8 mouse cellular contexts compared by ENCODE assay signal in genomic region chr4:151044037-151044943, GRCm38 (mm10). TPM values are rescaled to one million over a fixed set of nuclear protein-coding genes. Genes with fewer than 3 reads are reported as not detected.
DNase-seq lines count a peak whose midpoint lies in the region; ATAC-seq and TF ChIP-seq lines count a peak whose summit lies in the region.

Per3 (minus strand) TSS chr4:151044665.

- H3K27ac ChIP-seq in embryonic facial prominence, embryonic 13.5 days, result peak within 1 kb of the TSS; percentile 28; the same call in 1 of the 2 replicates
- peak within 1 kb of the TSS; percentile 99 for H3K27ac ChIP-seq in kidney, adult 2 months (ENCODE audit: insufficient read depth, low read depth, low read length)
- peak within 1 kb of the TSS; percentile 78 for H3K27ac ChIP-seq in limb, embryonic 12.5 days
- 0 out of 2 replicates have a peak within 1 kb of the TSS, but pooled peaks have one; percentile 14 for H3K27ac ChIP-seq in midbrain, embryonic 15.5 days
- peak within 1 kb of the TSS; percentile 73 for H3K27ac ChIP-seq in spleen, adult 2 months (ENCODE audit: insufficient read depth, low read length)

- under 1% methylated on average over 79 of the region's 79 CpGs for WGBS in embryonic facial prominence, embryonic 13.5 days
- 2% methylated on average over 79 of the region's 79 CpGs for WGBS in kidney, adult 2 months
- under 1% methylated on average over 65 of the region's 79 CpGs for WGBS in limb, embryonic 12.5 days
- under 1% methylated on average over 79 of the region's 79 CpGs for WGBS in midbrain, embryonic 15.5 days
- WGBS in spleen, adult 2 months, result under 1% methylated on average over 79 of the region's 79 CpGs

- peak; percentile 73 for TF ChIP-seq POLR2A in kidney, adult 2 months (IDR thresholded peaks at IDR 0.05; ENCODE audit: low read depth, low read length)
- TF ChIP-seq POLR2A in spleen, adult 2 months (IDR thresholded peaks at IDR 0.05; ENCODE audit: low read depth, low read length), result peak; percentile 33

- ATAC-seq in embryonic facial prominence, embryonic 13.5 days (ENCODE audit: insufficient number of reproducible peaks, insufficient read depth, low FRiP score, low TSS enrichment, low read depth), result peak; percentile 97
- peak; percentile 99 for ATAC-seq in limb, embryonic 12.5 days (ENCODE audit: insufficient number of reproducible peaks, insufficient read depth, low FRiP score, low TSS enrichment, low read depth)
- ATAC-seq in midbrain, embryonic 15.5 days (replicated peaks), result peak; percentile 96

- peaks cover 28% of the 10 kb centered on the region for H3K36me3 ChIP-seq in embryonic facial prominence, embryonic 13.5 days
- H3K36me3 ChIP-seq in kidney, adult 2 months (ENCODE audit: control insufficient read depth, insufficient read depth, low read length), result peaks cover 3% of the 10 kb centered on the region
- peaks cover 28% of the 10 kb centered on the region for H3K36me3 ChIP-seq in limb, embryonic 12.5 days
- H3K36me3 ChIP-seq in midbrain, embryonic 15.5 days (replicated peaks), result peaks cover 11% of the 10 kb centered on the region; the same call in 1 of the 2 replicates
- H3K36me3 ChIP-seq in spleen, adult 2 months (ENCODE audit: control insufficient read depth, insufficient read depth, low read length), result peaks cover 8% of the 10 kb centered on the region

- no peaks in the 10 kb centered on the region for H3K27me3 ChIP-seq in embryonic facial prominence, embryonic 13.5 days
- H3K27me3 ChIP-seq in kidney, adult 2 months (replicated peaks; ENCODE audit: control insufficient read depth, insufficient read depth, low read length), result no peaks in the 10 kb centered on the region
- H3K27me3 ChIP-seq in limb, embryonic 12.5 days, result no peaks in the 10 kb centered on the region
- H3K27me3 ChIP-seq in midbrain, embryonic 15.5 days (replicated peaks), result no peaks in the 10 kb centered on the region; the same call in 1 of the 2 replicates
- peaks cover 3% of the 10 kb centered on the region; the same call in 1 of the 2 replicates for H3K27me3 ChIP-seq in spleen, adult 2 months (ENCODE audit: control insufficient read depth, insufficient read depth, low read length)

- peak within 1 kb of the TSS; percentile 99 for H3K4me2 ChIP-seq in embryonic facial prominence, embryonic 13.5 days
- peak within 1 kb of the TSS; percentile 99 for H3K4me2 ChIP-seq in limb, embryonic 12.5 days
- peak within 1 kb of the TSS; percentile 96 for H3K4me2 ChIP-seq in midbrain, embryonic 15.5 days

- DNase-seq in 3134 (ENCODE audit: extremely low read depth, insufficient read length, low spot score), result peak; percentile 91
- DNase-seq in adrenal gland, postnatal 36 days, result peak; percentile 99
- peak; percentile 98 for DNase-seq in heart, adult 18-20 months
- DNase-seq in kidney, adult 2 months, result peak; percentile 99
- DNase-seq in spleen, adult 2 months (ENCODE audit: low read depth in 1 of 2, low spot score in 2 of 2), result peak; percentile 81 to 92

- peaks cover 13% of the 10 kb centered on the region for H3K4me1 ChIP-seq in embryonic facial prominence, embryonic 13.5 days
- peaks cover 8% of the 10 kb centered on the region; the same call in 1 of the 2 replicates for H3K4me1 ChIP-seq in kidney, adult 2 months (ENCODE audit: control insufficient read depth, insufficient read depth, low read length)
- peaks cover 14% of the 10 kb centered on the region for H3K4me1 ChIP-seq in limb, embryonic 12.5 days (replicated peaks)
- H3K4me1 ChIP-seq in midbrain, embryonic 15.5 days, result peaks cover 10% of the 10 kb centered on the region; the same call in 1 of the 2 replicates
- H3K4me1 ChIP-seq in spleen, adult 2 months (ENCODE audit: control insufficient read depth, insufficient read depth, insufficient read length), result no peaks in the 10 kb centered on the region; the same call in 1 of the 2 replicates

- H3K4me3 ChIP-seq in embryonic facial prominence, embryonic 13.5 days, result peak within 1 kb of the TSS; percentile 66
- peak within 1 kb of the TSS; percentile 91 for H3K4me3 ChIP-seq in kidney, adult 2 months (ENCODE audit: insufficient read depth, low read depth, low read length)
- peak within 1 kb of the TSS; percentile 63 for H3K4me3 ChIP-seq in limb, embryonic 12.5 days (replicated peaks)
- peak within 1 kb of the TSS; percentile 65 for H3K4me3 ChIP-seq in midbrain, embryonic 15.5 days
- H3K4me3 ChIP-seq in spleen, adult 2 months (ENCODE audit: extremely low read depth, insufficient read depth, insufficient read length), result peak within 1 kb of the TSS; percentile 68

- H3K9me3 ChIP-seq in embryonic facial prominence, embryonic 13.5 days, result no peaks in the 10 kb centered on the region
- H3K9me3 ChIP-seq in limb, embryonic 12.5 days, result no peaks in the 10 kb centered on the region
- no peaks in the 10 kb centered on the region for H3K9me3 ChIP-seq in midbrain, embryonic 15.5 days

- TF ChIP-seq CTCF in kidney, adult 2 months (conservative IDR thresholded peaks at IDR 0.05; ENCODE audit: insufficient read depth, insufficient read length, low read depth, low read length), result no peak
- TF ChIP-seq CTCF in spleen, adult 2 months (IDR thresholded peaks at IDR 0.05; ENCODE audit: extremely low read depth, insufficient read depth, insufficient read length, insufficient replicate concordance), result no peak

- H3K9ac ChIP-seq in embryonic facial prominence, embryonic 13.5 days, result peak within 1 kb of the TSS; percentile 81
- H3K9ac ChIP-seq in limb, embryonic 12.5 days (replicated peaks), result peak within 1 kb of the TSS; percentile 69
- peak within 1 kb of the TSS; percentile 48 for H3K9ac ChIP-seq in midbrain, embryonic 15.5 days

RNA-seq across cellular contexts. Expression of gene Per3, which starts in this region (rescaled TPM):
- total RNA-seq in adrenal gland, postnatal 36 days (2021), result 10 to 100 TPM; 12.3 to 25.1 TPM
- 7.9 and 8.3 TPM in 2 replicates for polyA plus RNA-seq in embryonic facial prominence, embryonic 13.5 days (2015; fragmentation: Nextera tagmentation; extraction: Ambion mirVana)
- total RNA-seq in heart, adult 18-20 months (2021), result 1 to 10 TPM; 3.3 to 3.6 TPM
- 13.1 and 14.1 TPM in 2 replicates for polyA plus RNA-seq in kidney, adult 2 months (2012; rRNA removed)
- 8.0 and 8.1 TPM in 2 replicates for polyA plus RNA-seq in limb, embryonic 12.5 days (2016; fragmentation: Nextera tagmentation; extraction: Ambion mirVana)
- 3.7 and 3.8 TPM in 2 replicates for polyA plus RNA-seq in midbrain, embryonic 15.5 days (2015; fragmentation: Nextera tagmentation; extraction: Ambion mirVana)
- polyA plus RNA-seq in spleen, adult 2 months (2012; rRNA removed), result 4.0 and 4.5 TPM in 2 replicates

Comparison
In these comparisons a context has a peak if more than half of its experiments do, and no peak if none do; other contexts are left out.
1. Peak in every context shown above with its lines: DNase-seq, ATAC-seq, H3K4me3 ChIP-seq and H3K27ac ChIP-seq.
2. H3K27ac ChIP-seq: peak in every context shown above with its lines; median percentile 99 in kidney, adult 2 months; 78 in limb, embryonic 12.5 days; 73 in spleen, adult 2 months; 28 in embryonic facial prominence, embryonic 13.5 days; 14 in midbrain, embryonic 15.5 days.